Mouse (Mus musculus) E14TG2a.4 (cell line): Measurements from ENCODE around the gene Gja8.

Source experiments
- CTCF ChIP-seq: conservative IDR thresholded peaks from 2 replicates; pipeline ENCODE4 v1.5.1; 2014; ENCODE audit warnings: low read length
- POU5F1 ChIP-seq: IDR thresholded peaks from 2 replicates; pipeline ENCODE4 v1.6.1; 2014; ENCODE audit warnings: low read length, borderline replicate concordance

DNA sequence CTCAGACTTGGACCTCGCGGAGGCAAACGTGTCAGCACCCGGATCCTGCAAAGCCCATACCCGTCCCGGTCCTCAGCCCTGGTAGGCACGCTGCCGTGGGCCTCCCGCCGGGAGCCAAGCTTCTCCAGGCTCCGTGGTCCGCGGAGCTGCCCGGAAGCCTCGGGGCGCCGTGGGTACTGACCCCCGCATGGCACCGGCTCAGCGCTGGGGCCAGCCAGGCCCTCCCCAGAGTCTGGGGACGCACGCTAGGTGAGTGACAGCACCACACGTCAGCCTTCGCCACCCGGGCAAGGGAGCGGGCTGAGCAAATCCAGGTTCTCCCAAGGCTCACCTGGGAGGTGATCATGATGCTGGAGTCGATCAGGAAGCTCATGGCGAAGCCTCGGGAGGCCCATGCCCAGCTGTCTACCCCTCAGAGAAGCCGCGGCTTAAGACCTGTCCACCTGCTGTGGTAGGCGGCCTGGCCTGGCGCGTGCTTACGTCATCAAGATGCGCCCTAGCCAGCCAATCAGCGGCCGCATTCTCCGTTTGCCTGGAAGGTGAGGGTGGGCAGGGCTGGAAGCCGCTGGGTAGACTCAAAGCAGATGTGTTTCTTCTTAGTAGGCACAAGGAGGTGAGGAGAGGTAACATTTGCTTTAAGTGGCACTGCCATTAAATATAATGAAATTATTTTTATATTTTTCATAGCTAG is 20.8 kb downstream of the Gja8 start, which contains the start of gene Gpr89:
- TF ChIP-seq CTCF (no peak), POU5F1 (no peak)
